Mouse (Mus musculus) hindbrain, embryonic 13.5 days (tissue): Measurements from ENCODE around the gene Rpl23a. TPM values are rescaled to one million over a fixed set of nuclear protein-coding genes. Genes with fewer than 3 reads are reported as not detected.
A peak's percentile ranks its signal among the peaks of the same experiment; 100 is the strongest.

Source experiments
- ATAC-seq: fragments of 200-750 bp; cut with Nextera tagmentation; 2 replicates; pipeline ENCODE4 v1.8.0; 2017; ENCODE audit warnings: moderate TSS enrichment; ENCODE audit not compliant: low FRiP score
- H3K27ac ChIP-seq: fragments of 300-500 bp; sonication (generic); 2 replicates; pipeline ENCODE4 v1.5.1; 2015; ENCODE audit warnings: inconsistent platforms, mild to moderate bottlenecking, moderate library complexity
- H3K27me3 ChIP-seq: fragments of 300-500 bp; sonication (generic); 2 replicates; pipeline ENCODE4 v1.6.1; 2015; ENCODE audit warnings: mild to moderate bottlenecking, inconsistent platforms
- H3K36me3 ChIP-seq: fragments of 300-500 bp; sonication (generic); 2 replicates; pipeline ENCODE4 v1.6.1; 2015; ENCODE audit warnings: mild to moderate bottlenecking, inconsistent platforms
- H3K4me1 ChIP-seq: fragments of 300-500 bp; sonication (generic); replicated peaks from 2 replicates; pipeline ENCODE4 v1.6.1; 2015; ENCODE audit warnings: inconsistent platforms
- H3K4me2 ChIP-seq: fragments of 300-500 bp; sonication (generic); 2 replicates; pipeline ENCODE4 v1.6.1; 2015; ENCODE audit warnings: inconsistent platforms, mild to moderate bottlenecking, moderate library complexity
- H3K4me3 ChIP-seq: fragments of 300-500 bp; sonication (generic); 2 replicates; pipeline ENCODE4 v1.5.1; 2015; ENCODE audit warnings: mild to moderate bottlenecking, inconsistent platforms
- H3K9ac ChIP-seq: fragments of 300-500 bp; sonication (generic); 2 replicates; pipeline ENCODE4 v1.6.1; 2015; ENCODE audit warnings: mild to moderate bottlenecking, inconsistent platforms
- H3K9me3 ChIP-seq: fragments of 300-500 bp; sonication (generic); 2 replicates; pipeline ENCODE4 v1.6.1; 2016; ENCODE audit warnings: inconsistent platforms
- WGBS: fragments of 180-500 bp; shearing (Covaris S2); methylation state at CpG from one replicate; pipeline ENCODE4 v1.1.7; 2015; 5-methylcytosine and 5-hydroxymethylcytosine counted together
- polyA plus RNA-seq: library from polyadenylated mRNA; unstranded; fragments of >200 nt; fragmentation: Nextera tagmentation; extraction: Ambion mirVana; gene quantifications from 2 replicates; pipeline ENCODE4 v1.2.1, GENCODE M21; 2015

Gene Rpl23a
- polyA plus RNA-seq, 1 experiment from 2014 or later, result 965 TPM

- no peaks in the 10 kb centered on the region for H3K9me3 ChIP-seq
- H3K27me3 ChIP-seq, result peaks cover 3% of the 10 kb centered on the region; the same call in 1 of the 2 replicates
- H3K4me2 ChIP-seq, result peak overlapping the region; percentile 82
- 57% methylated on average over 2 of the region's 2 CpGs for WGBS
- H3K36me3 ChIP-seq, result peaks cover 32% of the 10 kb centered on the region
- peak overlapping the region; percentile 93 for H3K9ac ChIP-seq
- no peak for ATAC-seq
- H3K27ac ChIP-seq, result no peak overlapping the region
- H3K4me3 ChIP-seq, result peak overlapping the region; percentile 81
- H3K4me1 ChIP-seq, result peaks cover 59% of the 10 kb centered on the region
Measured at GRCm38 (mm10) chr11:78181830-78182357, 1.5 kb downstream of the Rpl23a start.

GRCm38 (mm10) chr11:78180081-78180761 is 3.2 kb downstream of the Rpl23a start:
- Histone ChIP-seq H3K4me3 (0 out of 2 replicates have a peak overlapping the region, but pooled peaks have one; percentile 9), H3K4me1 (peaks cover 69% of the 10 kb centered on the region), H3K27me3 (peaks cover 3% of the 10 kb centered on the region; the same call in 1 of the 2 replicates), H3K9me3 (no peaks in the 10 kb centered on the region), H3K36me3 (peaks cover 32% of the 10 kb centered on the region), H3K27ac (no peak overlapping the region), H3K4me2 (no peak overlapping the region), H3K9ac (no peak overlapping the region; the same call in 1 of the 2 replicates)
- WGBS, result 80% methylated on average over 6 of the region's 6 CpGs
- ATAC-seq, result no peak

- Histone ChIP-seq H3K9ac (peak overlapping the region; percentile 78; the same call in 1 of the 2 replicates), H3K9me3 (no peaks in the 10 kb centered on the region), H3K27ac (peak overlapping the region; percentile 87; the same call in 1 of the 2 replicates), H3K4me1 (peaks cover 69% of the 10 kb centered on the region), H3K27me3 (peaks cover 3% of the 10 kb centered on the region; the same call in 1 of the 2 replicates), H3K4me2 (peak overlapping the region; percentile 71), H3K4me3 (peak overlapping the region; percentile 55), H3K36me3 (peaks cover 32% of the 10 kb centered on the region)
- 35% methylated on average over 8 of the region's 8 CpGs for WGBS
- no peak for ATAC-seq
Measured at GRCm38 (mm10) chr11:78179438-78179999, 3.9 kb downstream of the Rpl23a start.

- H3K4me2 ChIP-seq, result peak overlapping the region; percentile 71
- peak overlapping the region; percentile 78 for H3K9ac ChIP-seq
- H3K4me3 ChIP-seq, result peak overlapping the region; percentile 55
- peaks cover 3% of the 10 kb centered on the region; the same call in 1 of the 2 replicates for H3K27me3 ChIP-seq
- ATAC-seq, result no peak
- no peaks in the 10 kb centered on the region for H3K9me3 ChIP-seq
- peaks cover 32% of the 10 kb centered on the region for H3K36me3 ChIP-seq
- H3K4me1 ChIP-seq, result peaks cover 67% of the 10 kb centered on the region
- 2% methylated on average over 29 of the region's 29 CpGs for WGBS
- H3K27ac ChIP-seq, result peak overlapping the region; percentile 87
Measured at GRCm38 (mm10) chr11:78178859-78179437, 4.4 kb downstream of the Rpl23a start.

GRCm38 (mm10) chr11:78177903-78178858 is 5.2 kb downstream of the Rpl23a start:
- Histone ChIP-seq H3K9me3 (no peaks in the 10 kb centered on the region), H3K27me3 (peaks cover 3% of the 10 kb centered on the region; the same call in 1 of the 2 replicates), H3K4me1 (peaks cover 64% of the 10 kb centered on the region), H3K4me3 (peak overlapping the region; percentile 55), H3K36me3 (peaks cover 32% of the 10 kb centered on the region), H3K27ac (peak overlapping the region; percentile 87), H3K4me2 (peak overlapping the region; percentile 71), H3K9ac (peak overlapping the region; percentile 78)
- peak; percentile 87 for ATAC-seq
- WGBS, result under 1% methylated on average over 68 of the region's 84 CpGs

- Histone ChIP-seq H3K4me1 (peaks cover 63% of the 10 kb centered on the region), H3K4me3 (peak overlapping the region; percentile 55), H3K36me3 (peaks cover 32% of the 10 kb centered on the region), H3K9me3 (no peaks in the 10 kb centered on the region), H3K27me3 (peaks cover 3% of the 10 kb centered on the region; the same call in 1 of the 2 replicates), H3K9ac (peak overlapping the region; percentile 78; the same call in 1 of the 2 replicates), H3K27ac (peak overlapping the region; percentile 87; the same call in 1 of the 2 replicates), H3K4me2 (peak overlapping the region; percentile 71)
- ATAC-seq, result no peak
- 2% methylated on average over 10 of the region's 10 CpGs for WGBS
Measured at GRCm38 (mm10) chr11:78177437-78177836, 5.9 kb downstream of the Rpl23a start.

GRCm38 (mm10) chr11:78176905-78177331 is 6.5 kb downstream of the Rpl23a start:
- H3K4me3 ChIP-seq, result peak overlapping the region; percentile 55
- no peak overlapping the region; the same call in 1 of the 2 replicates for H3K27ac ChIP-seq
- no peak for ATAC-seq
- peaks cover 58% of the 10 kb centered on the region for H3K4me1 ChIP-seq
- no peaks in the 10 kb centered on the region for H3K9me3 ChIP-seq
- under 1% methylated on average over 23 of the region's 23 CpGs for WGBS
- H3K36me3 ChIP-seq, result peaks cover 29% of the 10 kb centered on the region
- peaks cover 3% of the 10 kb centered on the region; the same call in 1 of the 2 replicates for H3K27me3 ChIP-seq
- H3K4me2 ChIP-seq, result peak overlapping the region; percentile 71
- peak overlapping the region; percentile 78; the same call in 1 of the 2 replicates for H3K9ac ChIP-seq

- under 1% methylated on average over 32 of the region's 32 CpGs for WGBS
- Histone ChIP-seq H3K27ac (peak within 1 kb of the TSS; percentile 87; the same call in 1 of the 2 replicates), H3K36me3 (peaks cover 24% of the 10 kb centered on the region), H3K27me3 (peaks cover 3% of the 10 kb centered on the region; the same call in 1 of the 2 replicates), H3K4me1 (peaks cover 53% of the 10 kb centered on the region), H3K9ac (peak within 1 kb of the TSS; percentile 78; the same call in 1 of the 2 replicates), H3K9me3 (no peaks in the 10 kb centered on the region), H3K4me3 (peak within 1 kb of the TSS; percentile 55), H3K4me2 (peak within 1 kb of the TSS; percentile 71)
- ATAC-seq, result peak; percentile 30; the same call in 1 of the 2 replicates
Measured at GRCm38 (mm10) chr11:78176402-78176862, 7.0 kb downstream of the Rpl23a start, which contains the start of the genes Nek8 and Tlcd1. Nek8 (minus strand) TSS chr11:78176675. Tlcd1 (plus strand) TSS chr11:78176711.

- ATAC-seq, result no peak
Measured at GRCm38 (mm10) chr11:78175771-78176401, 7.5 kb downstream of the Rpl23a start.

GRCm38 (mm10) chr11:78174506-78174905 is 8.9 kb downstream of the Rpl23a start:
- Histone ChIP-seq H3K27me3 (no peaks in the 10 kb centered on the region; the same call in 1 of the 2 replicates), H3K9ac (no peak overlapping the region), H3K4me1 (peaks cover 35% of the 10 kb centered on the region), H3K36me3 (peaks cover 7% of the 10 kb centered on the region), H3K4me3 (no peak overlapping the region), H3K4me2 (no peak overlapping the region), H3K27ac (no peak overlapping the region), H3K9me3 (no peaks in the 10 kb centered on the region)
- 93% methylated on average over 3 of the region's 3 CpGs for WGBS
- no peak for ATAC-seq

More at GRCm38 (mm10) chr11:78175771-78176401, 7.5 kb downstream of the Rpl23a start:
- WGBS, result 6% methylated on average over 10 of the region's 10 CpGs
- H3K4me1 ChIP-seq, result peaks cover 48% of the 10 kb centered on the region
- H3K9me3 ChIP-seq, result no peaks in the 10 kb centered on the region
- H3K27ac ChIP-seq, result 0 out of 2 replicates have a peak overlapping the region, but pooled peaks have one; percentile 0
- peak overlapping the region; percentile 78; the same call in 1 of the 2 replicates for H3K9ac ChIP-seq
- peak overlapping the region; percentile 55 for H3K4me3 ChIP-seq
- H3K4me2 ChIP-seq, result peak overlapping the region; percentile 71
- H3K36me3 ChIP-seq, result peaks cover 20% of the 10 kb centered on the region
- H3K27me3 ChIP-seq, result peaks cover 3% of the 10 kb centered on the region; the same call in 1 of the 2 replicates
